Mouse (Mus musculus): ENCODE measurements around the gene Hpn. TPM values are rescaled to one million over a fixed set of nuclear protein-coding genes. Genes with fewer than 3 reads are reported as not detected.

The Hpn gene
- polyA plus RNA-seq, 1 experiment from 2014 or later: 0.49 TPM

DNA sequence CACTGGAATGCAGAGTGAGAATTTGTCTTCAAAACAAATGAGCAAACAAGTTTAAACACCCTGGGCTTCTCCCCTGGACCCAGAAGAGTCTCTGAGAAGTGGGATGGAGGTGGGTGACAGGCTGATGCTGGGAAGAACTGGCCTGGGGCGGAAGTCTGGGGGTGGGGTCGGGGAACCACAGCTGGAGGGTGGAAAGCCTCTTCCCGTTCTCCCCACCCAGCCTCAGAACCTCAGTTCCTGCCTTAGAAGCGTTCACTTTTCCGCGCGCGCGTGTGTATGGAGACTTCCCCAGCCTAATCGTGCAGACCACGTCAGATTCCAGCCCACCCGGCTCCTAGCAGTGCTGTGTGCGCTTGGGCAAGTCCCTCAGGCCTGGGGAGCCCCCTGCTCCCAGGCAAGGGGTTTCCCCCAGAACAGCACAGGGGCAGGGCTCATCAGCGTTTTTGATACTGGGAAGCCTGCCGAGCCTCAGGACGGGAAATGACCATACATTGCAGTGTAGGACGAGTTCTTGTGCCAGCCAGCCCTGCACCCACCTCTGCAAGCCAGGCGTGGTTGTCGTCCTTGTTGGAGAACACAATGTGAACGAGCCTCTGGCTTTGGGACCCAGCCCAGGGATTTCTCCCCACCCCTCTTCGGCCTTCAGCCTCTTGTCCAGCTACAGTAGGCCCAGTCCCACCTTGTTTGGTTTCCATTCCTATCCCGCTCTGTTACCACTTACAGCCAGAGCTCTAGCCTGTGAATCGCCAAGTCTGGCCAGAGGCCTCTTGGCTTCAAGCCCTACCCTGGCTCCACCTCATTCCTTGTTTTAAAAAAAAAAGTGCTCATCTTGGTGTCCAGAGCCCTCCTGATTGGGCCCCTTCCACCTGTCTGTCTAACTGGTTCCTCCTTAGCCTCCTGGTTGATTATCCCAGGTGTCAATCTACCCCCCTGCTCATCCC lies 36.5 kb upstream of the Hpn start:
- WGBS: 24% methylated on average over 23 of the region's 23 CpGs
- peaks cover 9% of the 10 kb centered on the region; the same call in 1 of the 2 replicates for H3K36me3 ChIP-seq (replicated peaks)
- peaks cover 40% of the 10 kb centered on the region for H3K4me1 ChIP-seq
- ATAC-seq (ENCODE audit: low FRiP score): peak; percentile 30
- peak overlapping the region; percentile 96 for H3K9ac ChIP-seq
- peak overlapping the region; percentile 96 for H3K27ac ChIP-seq
- no peaks in the 10 kb centered on the region for H3K9me3 ChIP-seq
- H3K4me3 ChIP-seq (replicated peaks): peak overlapping the region; percentile 86
- peak overlapping the region; percentile 69 for H3K4me2 ChIP-seq
- H3K27me3 ChIP-seq: no peaks in the 10 kb centered on the region

DNA sequence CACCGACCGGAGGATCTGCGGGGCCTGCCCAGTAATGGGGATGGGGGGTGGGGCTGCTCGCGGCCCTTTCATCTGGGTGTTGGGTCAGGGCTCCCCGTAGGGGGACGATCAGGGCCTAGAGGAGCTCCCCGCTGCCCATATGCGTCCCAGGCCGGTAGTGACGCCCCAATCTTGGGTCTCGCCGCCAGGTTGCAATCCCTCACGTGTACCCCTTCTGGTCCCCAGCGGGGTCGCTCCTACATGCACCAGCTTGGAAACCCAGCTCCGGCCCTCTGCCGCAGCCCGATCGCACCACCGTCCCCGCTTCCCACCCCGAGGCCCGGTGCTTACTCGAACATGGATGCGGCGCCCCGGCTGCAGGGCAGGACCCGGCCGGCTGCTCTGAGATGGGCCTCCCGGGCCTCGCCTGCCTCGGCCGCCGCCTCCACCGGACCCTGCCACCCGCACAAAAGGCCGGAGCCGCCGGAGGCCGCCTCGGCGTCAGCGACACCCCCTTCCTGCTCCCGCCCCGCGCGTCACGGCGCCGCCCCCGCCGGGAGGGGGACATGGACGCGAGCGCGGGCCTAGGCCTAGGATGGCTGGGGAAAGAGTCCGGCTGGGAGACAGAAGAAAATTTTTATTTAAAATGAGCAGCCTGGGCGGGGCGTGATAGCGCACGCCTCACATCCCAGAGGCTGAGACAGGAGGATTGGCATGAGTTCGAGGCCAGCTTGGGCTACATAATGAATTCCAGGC lies 35.6 kb upstream of the Hpn start:
- H3K4me1 ChIP-seq: peaks cover 44% of the 10 kb centered on the region
- peaks cover 16% of the 10 kb centered on the region for H3K36me3 ChIP-seq (replicated peaks)
- peak overlapping the region; percentile 96 for H3K27ac ChIP-seq
- peak; percentile 89 for ATAC-seq (ENCODE audit: low FRiP score)
- H3K4me3 ChIP-seq (replicated peaks): peak overlapping the region; percentile 86
- peak overlapping the region; percentile 69 for H3K4me2 ChIP-seq
- WGBS: under 1% methylated on average over 61 of the region's 63 CpGs
- peak overlapping the region; percentile 96 for H3K9ac ChIP-seq
- no peaks in the 10 kb centered on the region for H3K27me3 ChIP-seq
- no peaks in the 10 kb centered on the region for H3K9me3 ChIP-seq

DNA sequence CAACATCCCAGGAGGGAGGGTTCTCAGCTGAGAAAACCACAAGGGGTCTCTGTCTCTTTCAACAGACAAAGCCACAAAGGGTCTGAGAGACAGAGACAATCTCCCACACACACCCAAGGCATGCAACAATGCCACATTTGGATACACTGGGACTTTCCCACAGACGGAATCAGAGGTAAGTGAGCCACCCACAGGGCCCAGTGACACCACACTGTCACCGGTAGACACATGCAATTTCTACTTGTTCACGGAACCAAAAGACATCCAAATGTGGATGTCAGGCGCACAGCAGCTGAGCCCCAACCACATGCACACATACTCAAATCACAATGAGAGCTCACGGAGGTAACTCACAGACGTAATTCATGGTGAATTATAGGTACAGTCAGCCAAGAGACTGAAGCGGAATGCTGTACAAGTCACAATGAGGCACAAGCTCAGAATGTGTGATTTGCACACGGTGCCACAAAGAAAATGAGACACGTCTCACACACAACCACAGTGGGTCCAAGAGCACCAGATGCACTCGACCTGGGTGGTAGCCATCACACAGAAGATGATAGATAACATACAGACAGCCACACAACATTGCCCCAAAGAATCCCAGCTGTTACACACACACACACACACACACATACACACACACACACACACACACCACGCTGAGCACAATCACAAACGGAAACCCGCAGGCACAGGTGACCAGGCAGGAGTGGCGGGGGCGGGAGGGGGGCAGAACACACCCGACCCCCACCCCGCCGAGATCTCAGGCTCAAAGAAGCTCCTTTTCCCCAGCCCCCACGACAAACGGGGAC lies 34.9 kb upstream of the Hpn start:
- H3K4me1 ChIP-seq: peaks cover 45% of the 10 kb centered on the region
- WGBS: 2% methylated on average over 19 of the region's 20 CpGs

DNA sequence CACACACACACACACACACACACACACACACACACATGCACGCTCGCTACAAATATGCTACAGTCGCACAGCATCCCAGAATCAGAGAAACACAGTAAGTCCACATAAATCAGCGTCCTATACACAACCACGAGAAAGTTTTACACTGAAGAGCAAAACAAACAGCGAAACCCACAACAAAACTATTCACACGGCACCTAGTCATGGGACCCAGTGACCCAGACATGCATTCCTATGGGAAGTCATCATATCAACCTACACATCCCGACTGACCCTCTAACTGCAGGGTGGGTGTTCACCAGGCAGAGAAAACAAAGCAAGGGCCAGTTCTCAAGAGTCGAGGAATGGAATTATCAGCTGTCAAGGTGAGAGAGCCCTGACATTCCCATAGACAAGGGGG lies 34.2 kb upstream of the Hpn start:
- peak overlapping the region; percentile 96 for H3K27ac ChIP-seq
- no peaks in the 10 kb centered on the region for H3K9me3 ChIP-seq
- H3K36me3 ChIP-seq (replicated peaks): peaks cover 26% of the 10 kb centered on the region
- peak overlapping the region; percentile 96 for H3K9ac ChIP-seq
- H3K27me3 ChIP-seq: no peaks in the 10 kb centered on the region
- H3K4me3 ChIP-seq (replicated peaks): peak overlapping the region; percentile 86
- ATAC-seq (ENCODE audit: low FRiP score): no peak
- 39% methylated on average over 9 of the region's 9 CpGs for WGBS
- peak overlapping the region; percentile 69 for H3K4me2 ChIP-seq
- H3K4me1 ChIP-seq: peaks cover 45% of the 10 kb centered on the region

More for the DNA sequence above, 34.9 kb upstream of the Hpn start:
- H3K36me3 ChIP-seq (replicated peaks): peaks cover 24% of the 10 kb centered on the region
- H3K27ac ChIP-seq: peak overlapping the region; percentile 96
- H3K4me2 ChIP-seq: peak overlapping the region; percentile 69
- peak overlapping the region; percentile 96 for H3K9ac ChIP-seq
- peak overlapping the region; percentile 86 for H3K4me3 ChIP-seq (replicated peaks)
- peak; percentile 28 for ATAC-seq (ENCODE audit: low FRiP score)
- H3K9me3 ChIP-seq: no peaks in the 10 kb centered on the region
- H3K27me3 ChIP-seq: no peaks in the 10 kb centered on the region

DNA sequence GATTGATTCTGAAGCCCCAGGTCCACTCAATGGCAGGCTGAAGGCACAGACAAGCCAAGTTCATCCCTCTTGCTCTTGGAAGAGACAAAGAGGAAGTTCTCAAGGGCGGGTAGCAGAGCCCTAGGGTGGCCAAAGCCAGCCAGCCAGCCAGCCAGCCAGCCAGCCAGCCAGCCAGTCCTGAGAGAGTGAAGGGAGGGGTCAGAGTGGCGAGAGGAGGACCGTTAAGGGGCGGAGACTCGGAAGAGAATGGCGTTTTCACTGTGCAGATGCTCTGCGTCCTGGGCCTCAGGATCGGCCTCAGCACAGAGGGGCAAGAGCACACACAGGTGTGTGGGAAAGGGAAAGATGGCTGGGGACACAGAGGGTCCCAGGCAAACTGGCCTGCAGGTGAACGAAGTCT lies 33.7 kb upstream of the Hpn start:
- Histone ChIP-seq H3K27me3 (no peaks in the 10 kb centered on the region), H3K27ac (peak overlapping the region; percentile 96), H3K4me1 (peaks cover 45% of the 10 kb centered on the region), H3K4me3 (replicated peaks) (peak overlapping the region; percentile 86), H3K36me3 (replicated peaks) (peaks cover 29% of the 10 kb centered on the region), H3K4me2 (peak overlapping the region; percentile 69), H3K9me3 (no peaks in the 10 kb centered on the region), H3K9ac (peak overlapping the region; percentile 96)
- peak; percentile 48 for ATAC-seq (ENCODE audit: low FRiP score)
- 4% methylated on average over 9 of the region's 9 CpGs for WGBS

DNA sequence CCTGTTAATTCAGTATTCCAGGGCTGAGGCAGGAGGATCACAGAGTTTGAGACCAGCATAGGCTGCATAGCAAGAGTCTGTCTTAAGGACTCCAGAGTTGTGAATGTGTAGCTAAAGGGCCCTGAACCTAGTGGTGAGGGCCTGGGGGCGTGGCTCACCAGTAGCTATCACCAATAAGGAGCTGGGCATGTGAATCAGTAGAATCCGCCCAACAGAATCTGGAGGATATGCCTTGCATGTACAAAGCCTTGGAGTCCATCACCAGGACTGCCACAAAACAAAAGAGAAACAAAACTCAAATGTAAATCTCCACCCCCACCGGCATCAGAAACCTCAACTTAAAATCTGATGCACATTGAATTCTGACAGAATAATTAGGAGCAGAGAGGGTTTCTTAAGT lies 33.0 kb upstream of the Hpn start:
- Histone ChIP-seq H3K4me1 (peaks cover 45% of the 10 kb centered on the region), H3K9me3 (no peaks in the 10 kb centered on the region), H3K9ac (peak overlapping the region; percentile 96), H3K27me3 (no peaks in the 10 kb centered on the region), H3K4me3 (replicated peaks) (peak overlapping the region; percentile 86), H3K36me3 (replicated peaks) (peaks cover 36% of the 10 kb centered on the region), H3K4me2 (peak overlapping the region; percentile 69), H3K27ac (peak overlapping the region; percentile 96)
- 65% methylated on average over 3 of the region's 3 CpGs for WGBS
- ATAC-seq (ENCODE audit: low FRiP score): no peak

DNA sequence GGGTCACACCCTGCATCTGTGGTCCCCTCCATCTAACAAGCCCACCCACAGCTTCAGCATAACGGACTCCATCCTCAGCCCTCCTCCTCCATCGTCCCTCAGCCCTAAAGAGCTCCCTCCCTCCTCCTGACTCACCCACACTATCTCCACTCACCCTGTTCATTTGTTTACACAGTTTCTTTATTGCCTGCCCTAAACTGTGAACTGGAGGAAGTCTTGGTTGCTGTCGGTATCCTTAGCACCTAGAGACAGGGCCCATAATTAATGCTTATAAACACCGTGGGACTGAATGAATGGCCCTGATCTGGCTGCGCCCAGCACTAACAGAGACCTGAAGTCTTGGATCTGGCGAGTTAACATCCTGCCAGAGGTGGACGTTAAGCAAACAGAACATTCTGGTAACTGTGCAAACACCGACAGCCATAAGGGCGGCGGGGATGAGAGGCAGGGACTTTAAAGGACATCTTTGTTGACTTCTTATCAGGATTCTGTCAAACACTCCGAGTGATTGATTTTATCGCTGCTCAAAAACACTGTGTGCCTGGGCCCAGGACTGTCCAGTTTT lies 30.6 kb upstream of the Hpn start:
- H3K27me3 ChIP-seq: no peaks in the 10 kb centered on the region
- peaks cover 33% of the 10 kb centered on the region for H3K4me1 ChIP-seq
- H3K4me2 ChIP-seq: no peak overlapping the region
- 92% methylated on average over 12 of the region's 12 CpGs for WGBS
- no peak for ATAC-seq (ENCODE audit: low FRiP score)
- H3K27ac ChIP-seq: no peak overlapping the region
- no peaks in the 10 kb centered on the region for H3K9me3 ChIP-seq
- peaks cover 60% of the 10 kb centered on the region for H3K36me3 ChIP-seq (replicated peaks)
- no peak overlapping the region; the same call in 1 of the 2 replicates for H3K9ac ChIP-seq
- no peak overlapping the region for H3K4me3 ChIP-seq (replicated peaks)

DNA sequence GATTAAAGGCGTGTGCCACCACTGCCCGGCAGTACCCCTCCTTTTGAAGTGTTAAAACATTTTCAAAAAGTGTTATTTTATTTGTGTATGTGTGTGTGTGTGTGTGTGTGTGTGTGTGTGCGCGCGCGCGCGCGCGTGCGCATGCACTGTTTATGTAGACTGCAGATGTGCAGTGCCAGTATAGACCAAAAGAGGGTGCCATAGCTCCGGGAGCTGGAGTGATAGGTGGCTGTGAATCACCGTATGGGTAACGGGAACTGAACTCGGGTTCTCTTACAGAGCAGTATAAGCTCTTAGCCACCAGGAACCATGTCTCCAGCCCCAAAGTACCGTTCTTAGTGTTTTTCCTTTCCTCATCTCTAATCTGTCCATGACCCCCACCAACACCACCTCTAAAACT lies 29.8 kb upstream of the Hpn start:
- Histone ChIP-seq H3K27ac (no peak overlapping the region), H3K4me1 (peaks cover 33% of the 10 kb centered on the region), H3K9ac (no peak overlapping the region), H3K4me2 (no peak overlapping the region), H3K36me3 (replicated peaks) (peaks cover 68% of the 10 kb centered on the region), H3K4me3 (replicated peaks) (no peak overlapping the region), H3K9me3 (no peaks in the 10 kb centered on the region), H3K27me3 (no peaks in the 10 kb centered on the region)
- ATAC-seq (ENCODE audit: low FRiP score): no peak
- 98% methylated on average over 16 of the region's 16 CpGs for WGBS

DNA sequence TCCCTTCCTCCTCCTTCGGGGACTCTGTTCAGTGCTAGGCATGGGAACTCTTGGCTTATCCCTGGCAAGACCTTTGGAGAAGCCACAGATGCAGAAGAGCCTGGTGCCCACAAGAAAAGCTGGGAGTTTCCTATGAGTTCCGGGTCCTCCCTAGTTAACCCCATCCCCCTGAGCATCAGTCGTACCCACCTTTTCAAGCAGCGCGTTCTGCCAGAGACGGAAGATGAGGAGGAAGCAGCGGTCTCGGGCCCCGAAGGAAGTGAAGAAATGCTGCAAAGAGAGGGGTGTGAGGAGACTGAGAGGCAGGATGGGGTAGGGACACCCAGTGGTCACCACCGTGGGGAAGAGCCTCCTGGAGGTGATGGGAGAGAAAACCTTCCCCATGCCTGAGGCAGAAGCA lies 25.9 kb upstream of the Hpn start:
- Histone ChIP-seq H3K27me3 (no peaks in the 10 kb centered on the region), H3K9ac (no peak overlapping the region), H3K36me3 (replicated peaks) (peaks cover 93% of the 10 kb centered on the region), H3K4me1 (peaks cover 3% of the 10 kb centered on the region; the same call in 1 of the 2 replicates), H3K4me2 (no peak overlapping the region), H3K27ac (no peak overlapping the region), H3K9me3 (no peaks in the 10 kb centered on the region), H3K4me3 (replicated peaks) (no peak overlapping the region)
- ATAC-seq (ENCODE audit: low FRiP score): no peak
- 91% methylated on average over 10 of the region's 10 CpGs for WGBS

DNA sequence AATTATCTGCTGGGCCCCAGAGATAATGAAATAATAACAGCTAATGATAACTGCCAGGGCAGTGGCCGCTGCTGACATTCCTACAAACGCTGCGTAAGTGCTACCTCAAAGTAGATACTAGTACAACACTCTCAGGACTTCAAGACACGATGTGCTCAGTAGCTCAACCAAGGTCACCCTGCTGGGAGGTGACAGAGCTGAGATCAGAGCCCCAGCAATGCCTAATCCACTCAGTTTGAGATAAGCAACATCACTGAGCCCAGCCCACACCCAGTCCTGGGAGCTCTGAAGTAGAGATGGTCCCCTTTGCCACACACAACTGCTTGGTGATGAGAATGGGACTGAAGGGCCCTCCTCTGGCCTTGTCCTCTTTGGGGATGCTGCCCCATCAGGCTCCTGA lies 25.2 kb upstream of the Hpn start:
- 93% methylated on average over 4 of the region's 4 CpGs for WGBS
- ATAC-seq (ENCODE audit: low FRiP score): no peak
- Histone ChIP-seq H3K36me3 (replicated peaks) (peaks cover 93% of the 10 kb centered on the region), H3K9ac (no peak overlapping the region), H3K4me1 (no peaks in the 10 kb centered on the region), H3K27ac (no peak overlapping the region), H3K4me3 (replicated peaks) (no peak overlapping the region), H3K4me2 (no peak overlapping the region), H3K27me3 (no peaks in the 10 kb centered on the region), H3K9me3 (no peaks in the 10 kb centered on the region)

DNA sequence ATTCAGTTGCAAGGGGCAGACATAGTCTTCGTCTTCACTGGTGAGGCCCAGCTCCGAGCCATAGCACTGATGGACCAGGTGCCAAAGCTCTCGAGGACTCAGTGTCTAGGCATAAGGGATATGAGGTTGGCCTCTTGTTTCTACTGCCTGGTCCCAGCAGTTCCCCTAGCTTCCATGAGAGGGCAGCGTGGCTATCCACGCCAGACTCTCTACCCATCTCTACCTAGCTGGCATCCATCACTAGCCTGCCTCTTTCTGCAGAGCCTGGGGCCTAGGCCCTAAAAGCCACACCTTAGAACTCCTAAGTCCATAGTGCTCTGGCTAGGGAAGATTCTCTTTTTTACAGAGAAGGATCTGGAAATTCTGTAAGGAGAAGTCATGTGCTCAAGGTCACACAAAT lies 24.7 kb upstream of the Hpn start:
- Histone ChIP-seq H3K4me1 (no peaks in the 10 kb centered on the region), H3K9me3 (no peaks in the 10 kb centered on the region), H3K4me3 (replicated peaks) (no peak overlapping the region), H3K4me2 (no peak overlapping the region), H3K9ac (no peak overlapping the region), H3K27ac (no peak overlapping the region), H3K36me3 (replicated peaks) (peaks cover 93% of the 10 kb centered on the region), H3K27me3 (no peaks in the 10 kb centered on the region)
- peak; percentile 53 for ATAC-seq (ENCODE audit: low FRiP score)
- WGBS: 71% methylated on average over 5 of the region's 5 CpGs

All from forebrain, embryonic 12.5 days (tissue).